Mouse (Mus musculus): ENCODE data around the gene Pi4kb.
A peak's percentile ranks its signal among the peaks of the same experiment; 100 is the strongest.
"Not testable (repeated sequence)": the region's sequence is repeated elsewhere in the genome, so short reads cannot be mapped to it uniquely, and the experiment has no call there.

Gene Pi4kb

GRCm38 (mm10) chr3:94974528-94975422, at the start of gene Pi4kb:
Pi4kb (plus strand) TSS chr3:94974731.
- DNase-seq (ENCODE audit: low read depth): peak; percentile 78

- not testable (repeated sequence) for DNase-seq (ENCODE audit: low read depth)
Measured at GRCm38 (mm10) chr3:94926301-94926736, 48.2 kb upstream of the Pi4kb start.

GRCm38 (mm10) chr3:94928979-94929378, 45.6 kb upstream of the Pi4kb start:
- not testable (repeated sequence) for DNase-seq (ENCODE audit: low read depth)

GRCm38 (mm10) chr3:94930386-94931266, 43.9 kb upstream of the Pi4kb start:
- not testable (repeated sequence) for DNase-seq (ENCODE audit: low read depth)

GRCm38 (mm10) chr3:94931427-94932082, 43.0 kb upstream of the Pi4kb start:
- not testable (repeated sequence) for DNase-seq (ENCODE audit: low read depth)

GRCm38 (mm10) chr3:94932279-94932678, 42.3 kb upstream of the Pi4kb start:
- not testable (repeated sequence) for DNase-seq (ENCODE audit: low read depth)

GRCm38 (mm10) chr3:94932809-94933564, 41.5 kb upstream of the Pi4kb start, which contains the start of gene Selenbp1:
Selenbp1 (plus strand) TSS chr3:94933056.
- no peak for DNase-seq (ENCODE audit: low read depth)

- DNase-seq (ENCODE audit: low read depth): not testable (repeated sequence)
Measured at GRCm38 (mm10) chr3:94933604-94934003, 40.9 kb upstream of the Pi4kb start.

- not testable (repeated sequence) for DNase-seq (ENCODE audit: low read depth)
Measured at GRCm38 (mm10) chr3:94934564-94934963, 40.0 kb upstream of the Pi4kb start.

- DNase-seq (ENCODE audit: low read depth): not testable (repeated sequence)
Measured at GRCm38 (mm10) chr3:94935332-94935731, 39.2 kb upstream of the Pi4kb start.

- not testable (repeated sequence) for DNase-seq (ENCODE audit: low read depth)
Measured at GRCm38 (mm10) chr3:94936147-94936546, 38.4 kb upstream of the Pi4kb start.

- not testable (repeated sequence) for DNase-seq (ENCODE audit: low read depth)
Measured at GRCm38 (mm10) chr3:94937194-94937593, 37.3 kb upstream of the Pi4kb start.

GRCm38 (mm10) chr3:94940033-94940432, 34.5 kb upstream of the Pi4kb start:
- DNase-seq (ENCODE audit: low read depth): not testable (repeated sequence)

- DNase-seq (ENCODE audit: low read depth): not testable (repeated sequence)
Measured at GRCm38 (mm10) chr3:94942211-94942967, 32.1 kb upstream of the Pi4kb start.

- not testable (repeated sequence) for DNase-seq (ENCODE audit: low read depth)
Measured at GRCm38 (mm10) chr3:94943706-94944105, 30.8 kb upstream of the Pi4kb start.

- DNase-seq (ENCODE audit: low read depth): no peak
Measured at GRCm38 (mm10) chr3:94948066-94948614, 26.4 kb upstream of the Pi4kb start.

- DNase-seq (ENCODE audit: low read depth): peak; percentile 64
Measured at GRCm38 (mm10) chr3:94949645-94950044, 24.9 kb upstream of the Pi4kb start.

GRCm38 (mm10) chr3:94952806-94953205, 21.7 kb upstream of the Pi4kb start:
- no peak for DNase-seq (ENCODE audit: low read depth)

GRCm38 (mm10) chr3:94953384-94953763, 21.2 kb upstream of the Pi4kb start:
- DNase-seq (ENCODE audit: low read depth): no peak

Measured in fibroblast of lung, adult 2 months (primary cell).